Mouse (Mus musculus) forebrain, postnatal 0 days (tissue): ENCODE measurements around the gene Dera. TPM values are rescaled to one million over a fixed set of nuclear protein-coding genes. Genes with fewer than 3 reads are reported as not detected.

Experiments used
- ATAC-seq: fragments of 200-750 bp; cut with Nextera tagmentation; 2 replicates; pipeline ENCODE4 v1.8.0; 2017; ENCODE audit warnings: mild to moderate bottlenecking, moderate library complexity
- DNase-seq: peaks from one replicate; pipeline ENCODE4 v3.0.0-alpha.2; 2015
- H3K27ac ChIP-seq: fragments of 300-500 bp; sonication (generic); 2 replicates; pipeline ENCODE4 v1.5.1; 2014; ENCODE audit warnings: low read depth, mild to moderate bottlenecking, antibody characterized with exemption, low read length, moderate library complexity, mixed read lengths
- H3K27me3 ChIP-seq: fragments of 300-500 bp; sonication (generic); 2 replicates; pipeline ENCODE4 v1.6.1; 2014; ENCODE audit warnings: mild to moderate bottlenecking, low read length, mixed read lengths; ENCODE audit not compliant: insufficient read depth
- H3K36me3 ChIP-seq: fragments of 300-500 bp; sonication (generic); 2 replicates; pipeline ENCODE4 v1.6.1; 2014; ENCODE audit warnings: mild to moderate bottlenecking, moderate library complexity; ENCODE audit not compliant: insufficient read depth
- H3K4me1 ChIP-seq: fragments of 300-500 bp; sonication (generic); 2 replicates; pipeline ENCODE4 v1.6.1; 2014; ENCODE audit warnings: antibody characterized with exemption; ENCODE audit not compliant: insufficient read depth
- H3K4me2 ChIP-seq: fragments of 300-500 bp; sonication (generic); 2 replicates; pipeline ENCODE4 v1.6.1; 2014; ENCODE audit warnings: low read depth, mild to moderate bottlenecking, moderate library complexity
- H3K4me3 ChIP-seq: fragments of 300-500 bp; sonication (generic); 2 replicates; pipeline ENCODE4 v1.5.1; 2014; ENCODE audit warnings: low read depth, low read length, mixed read lengths
- H3K9ac ChIP-seq: fragments of 300-500 bp; sonication (generic); 2 replicates; pipeline ENCODE4 v1.6.1; 2014; ENCODE audit warnings: mild to moderate bottlenecking
- H3K9me3 ChIP-seq: fragments of 300-500 bp; sonication (generic); 2 replicates; pipeline ENCODE4 v1.6.1; 2016; ENCODE audit warnings: low read length
- CTCF ChIP-seq: sonication (generic); IDR thresholded peaks from 2 replicates; pipeline ENCODE4 v1.5.1; 2016; ENCODE audit warnings: antibody characterized with exemption, control low read depth, low read depth
- WGBS: fragments of 180-500 bp; shearing (Covaris S2); extraction: QIAGEN DNeasy Blood & Tissue Kit; methylation state at CpG from one replicate; pipeline ENCODE4 v1.1.7; 2014; 5-methylcytosine and 5-hydroxymethylcytosine counted together
- polyA plus RNA-seq: library from polyadenylated mRNA; unstranded; fragments of >200 nt; fragmentation: Nextera tagmentation; extraction: Ambion mirVana; gene quantifications from 2 replicates; pipeline ENCODE4 v1.2.1, GENCODE M21; 2015
- total RNA-seq: library from RNA; depleted of rRNA; stranded (reverse); fragments of >200 nt; gene quantifications from 2 replicates; pipeline ENCODE4 v1.2.3, GENCODE M21; 2014

The Dera gene
- total and polyA plus RNA-seq, 2 experiments from 2014 or later, result 5.0 to 11.0 TPM

- no peak overlapping the region for H3K27ac ChIP-seq
- H3K9ac ChIP-seq, result no peak overlapping the region
- no peak overlapping the region for H3K4me3 ChIP-seq
- ATAC-seq, result no peak
- no peaks in the 10 kb centered on the region for H3K4me1 ChIP-seq
- no peak for DNase-seq
- H3K27me3 ChIP-seq, result no peaks in the 10 kb centered on the region
- TF ChIP-seq CTCF, result no peak
- 0 out of 2 replicates have a peak, but pooled peaks cover 7% of the 10 kb centered on the region for H3K9me3 ChIP-seq
- WGBS, result 82% methylated on average over 2 of the region's 2 CpGs
- H3K36me3 ChIP-seq, result no peaks in the 10 kb centered on the region
- H3K4me2 ChIP-seq, result no peak overlapping the region
Observed at GRCm38 (mm10) chr6:137795494-137795893, 41.1 kb downstream of the Dera start.

GRCm38 (mm10) chr6:137796596-137797567, 42.5 kb downstream of the Dera start:
- Histone ChIP-seq H3K9ac (no peak overlapping the region), H3K9me3 (0 out of 2 replicates have a peak, but pooled peaks cover 7% of the 10 kb centered on the region), H3K4me1 (no peaks in the 10 kb centered on the region), H3K27me3 (no peaks in the 10 kb centered on the region), H3K4me2 (no peak overlapping the region), H3K27ac (no peak overlapping the region), H3K4me3 (no peak overlapping the region), H3K36me3 (no peaks in the 10 kb centered on the region)
- DNase-seq, result peak; percentile 83
- ATAC-seq, result peak; percentile 69
- peak; percentile 91 for TF ChIP-seq CTCF
- WGBS, result 70% methylated on average over 29 of the region's 29 CpGs

- Histone ChIP-seq H3K4me3 (no peak overlapping the region), H3K4me2 (no peak overlapping the region), H3K27me3 (no peaks in the 10 kb centered on the region), H3K9me3 (0 out of 2 replicates have a peak, but pooled peaks cover 7% of the 10 kb centered on the region), H3K4me1 (no peaks in the 10 kb centered on the region), H3K9ac (no peak overlapping the region), H3K27ac (no peak overlapping the region), H3K36me3 (no peaks in the 10 kb centered on the region)
- DNase-seq (no peak), ATAC-seq (no peak)
- no peak for TF ChIP-seq CTCF
- WGBS, result 95% methylated on average over 9 of the region's 9 CpGs
Observed at GRCm38 (mm10) chr6:137799253-137799652, 44.9 kb downstream of the Dera start.

- no peak overlapping the region for H3K9ac ChIP-seq
- 86% methylated on average over 12 of the region's 12 CpGs for WGBS
- no peaks in the 10 kb centered on the region for H3K27me3 ChIP-seq
- no peaks in the 10 kb centered on the region for H3K4me1 ChIP-seq
- H3K36me3 ChIP-seq, result no peaks in the 10 kb centered on the region
- H3K4me3 ChIP-seq, result no peak overlapping the region
- DNase-seq (no peak), ATAC-seq (no peak)
- no peak for TF ChIP-seq CTCF
- 0 out of 2 replicates have a peak, but pooled peaks cover 7% of the 10 kb centered on the region for H3K9me3 ChIP-seq
- no peak overlapping the region for H3K27ac ChIP-seq
- no peak overlapping the region for H3K4me2 ChIP-seq
Observed at GRCm38 (mm10) chr6:137803456-137804005, 49.2 kb downstream of the Dera start.

GRCm38 (mm10) chr6:137804121-137804520, 49.8 kb downstream of the Dera start:
- ATAC-seq (no peak), DNase-seq (no peak)
- no peak overlapping the region for H3K9ac ChIP-seq
- no peak overlapping the region for H3K4me3 ChIP-seq
- 0 out of 2 replicates have a peak, but pooled peaks cover 7% of the 10 kb centered on the region for H3K9me3 ChIP-seq
- no peak overlapping the region for H3K4me2 ChIP-seq
- H3K4me1 ChIP-seq, result no peaks in the 10 kb centered on the region
- H3K27me3 ChIP-seq, result no peaks in the 10 kb centered on the region
- TF ChIP-seq CTCF, result no peak
- H3K27ac ChIP-seq, result no peak overlapping the region
- 92% methylated on average over 7 of the region's 7 CpGs for WGBS
- no peaks in the 10 kb centered on the region for H3K36me3 ChIP-seq

- Histone ChIP-seq H3K36me3 (no peaks in the 10 kb centered on the region), H3K27ac (no peak overlapping the region), H3K4me1 (no peaks in the 10 kb centered on the region), H3K9ac (no peak overlapping the region), H3K9me3 (0 out of 2 replicates have a peak, but pooled peaks cover 7% of the 10 kb centered on the region), H3K4me3 (no peak overlapping the region), H3K4me2 (no peak overlapping the region), H3K27me3 (no peaks in the 10 kb centered on the region)
- 85% methylated on average over 9 of the region's 9 CpGs for WGBS
- ATAC-seq (no peak), DNase-seq (no peak)
- no peak for TF ChIP-seq CTCF
Observed at GRCm38 (mm10) chr6:137804606-137805005, 50.3 kb downstream of the Dera start.

GRCm38 (mm10) chr6:137806342-137806741, 52.0 kb downstream of the Dera start:
- Histone ChIP-seq H3K4me2 (no peak overlapping the region), H3K27ac (no peak overlapping the region), H3K36me3 (no peaks in the 10 kb centered on the region), H3K9me3 (no peaks in the 10 kb centered on the region), H3K4me1 (no peaks in the 10 kb centered on the region), H3K9ac (no peak overlapping the region), H3K27me3 (no peaks in the 10 kb centered on the region), H3K4me3 (no peak overlapping the region)
- 90% methylated on average over 3 of the region's 3 CpGs for WGBS
- no peak for ATAC-seq
- TF ChIP-seq CTCF, result no peak
- DNase-seq, result no peak
